Mouse (Mus musculus) hematopoietic multipotent progenitor cell, adult 10-12 weeks (in vitro differentiated cells): ENCODE results near the gene Eml4. TPM values are rescaled to one million over a fixed set of nuclear protein-coding genes. Genes with fewer than 3 reads are reported as not detected.

ENCODE experiments used
- polyA plus RNA-seq: library from polyadenylated mRNA; stranded (reverse); fragments of >175 nt; gene quantifications from 2 replicates; pipeline ENCODE4 v1.2.3, GENCODE M21; 2012; ENCODE audit warnings: low replicate concordance

Eml4 gene
- polyA plus RNA-seq, result 9.0 and 9.7 TPM in 2 replicates

GRCm38 (mm10) chr17:83350379-83351091 is at the start of gene Eml4:
Gene Eml4, plus strand, starts transcription at chr17:83350931.

GRCm38 (mm10) chr17:83517280-83518015 is 166.7 kb downstream of the Eml4 start, which contains the start of gene Cox7a2l:
Gene Cox7a2l, minus strand, starts transcription at chr17:83517330.

Other genes with a start within 250 kb of the Eml4 start
- 5.8 and 6.8 TPM in 2 replicates for gene Pkdcc, start 135.6 kb upstream of the Eml4 start, polyA plus RNA-seq
- 44.7 and 322 TPM in 2 replicates for gene Cox7a2l, start 166.4 kb downstream of the Eml4 start, polyA plus RNA-seq